Mouse (Mus musculus): ENCODE results near the gene Olfr469. TPM values are rescaled to one million over a fixed set of nuclear protein-coding genes. Genes with fewer than 3 reads are reported as not detected.
"Not testable (repeated sequence)": the region's sequence is repeated elsewhere in the genome, so short reads cannot be mapped to it uniquely, and the experiment has no call there.

Olfr469 gene
- polyA plus RNA-seq (2015; fragmentation: Nextera tagmentation; extraction: Ambion mirVana) = not detected in 2 replicates

DNA sequence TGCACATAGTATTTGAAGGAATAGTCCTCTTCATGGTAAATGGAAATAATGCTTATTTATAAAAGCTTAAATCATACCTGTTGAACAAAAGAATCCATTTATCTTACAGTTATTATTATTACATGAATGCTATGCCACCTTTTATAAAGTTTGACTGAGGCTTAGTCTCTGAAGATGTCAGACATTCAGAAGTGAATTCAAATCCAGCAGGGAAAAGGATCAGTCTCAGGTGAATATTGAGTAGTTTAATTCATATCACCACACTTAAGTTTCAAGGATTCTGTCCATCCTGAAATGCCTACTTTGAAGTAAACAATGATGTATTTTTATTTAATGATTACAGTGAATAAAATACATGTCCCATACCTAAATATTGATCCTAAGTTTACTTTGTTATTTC is at the start of gene Olfr469:
Gene Olfr469 (minus strand): TSS at position 101 of the 400 bp plus-strand sequence.
- not testable (repeated sequence) for H3K9ac ChIP-seq (ENCODE audit: low read depth, low read length); H3K27me3 ChIP-seq (ENCODE audit: control insufficient read depth, insufficient read depth, low read depth, low read length); H3K4me2 ChIP-seq (ENCODE audit: low read depth, low read length); H3K4me1 ChIP-seq (ENCODE audit: control insufficient read depth, low read depth, low read length); ATAC-seq (ENCODE audit: low read depth); H3K36me3 ChIP-seq (ENCODE audit: control insufficient read depth, insufficient read depth); H3K27ac ChIP-seq (ENCODE audit: low read length); H3K9me3 ChIP-seq (replicated peaks; ENCODE audit: control insufficient read depth, low read length); H3K4me3 ChIP-seq (ENCODE audit: low read depth, low read length)

DNA sequence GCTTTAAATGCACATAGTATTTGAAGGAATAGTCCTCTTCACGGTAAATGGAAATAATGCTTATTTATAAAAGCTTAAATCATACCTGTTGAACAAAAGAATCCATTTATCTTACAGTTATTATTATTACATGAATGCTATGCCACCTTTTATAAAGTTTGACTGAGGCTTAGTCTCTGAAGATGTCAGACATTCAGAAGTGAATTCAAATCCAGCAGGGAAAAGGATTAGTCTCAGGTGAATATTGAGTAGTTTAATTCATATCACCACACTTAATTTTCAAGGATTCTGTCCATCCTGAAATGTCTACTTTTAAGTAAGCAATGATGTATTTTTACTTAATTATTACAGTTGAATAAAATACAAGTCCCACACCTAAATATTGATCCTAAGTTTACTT is 22.0 kb upstream of the Olfr469 start, which contains the start of gene Olfr470:
Gene Olfr470 (minus strand): TSS at position 101 of the 400 bp plus-strand sequence.
- not testable (repeated sequence) for H3K9ac ChIP-seq (ENCODE audit: low read depth, low read length)

DNA sequence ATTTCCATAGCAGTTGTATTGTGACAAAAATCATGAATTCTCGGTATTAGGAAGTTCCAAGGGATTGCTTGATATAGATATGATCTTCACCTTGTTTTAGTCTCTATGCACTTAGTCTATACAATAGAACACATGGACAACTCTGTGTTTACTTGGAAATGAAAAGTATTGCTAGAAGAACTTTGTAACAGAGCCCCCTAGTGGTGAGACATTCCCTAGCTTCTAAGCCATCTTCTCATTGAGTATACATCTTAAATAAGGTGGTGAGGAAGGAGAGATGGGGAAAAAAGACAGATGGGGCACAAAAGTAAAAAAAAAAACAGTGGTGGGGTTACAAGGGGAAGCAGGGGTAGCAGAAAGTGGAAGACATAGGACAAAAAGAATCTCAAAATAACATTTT is 16.4 kb upstream of the Olfr469 start:
- ATAC-seq (ENCODE audit: low read depth) = no peak
- H3K27me3 ChIP-seq (ENCODE audit: control insufficient read depth, insufficient read depth, low read depth, low read length) = no peaks in the 10 kb centered on the region
- no peak overlapping the region for H3K4me2 ChIP-seq (ENCODE audit: low read depth, low read length)
- H3K9me3 ChIP-seq (replicated peaks; ENCODE audit: control insufficient read depth, low read length) = no peaks in the 10 kb centered on the region
- WGBS (ENCODE audit: insufficient replicate concordance) = 52% methylated on average over 1 of the region's 1 CpGs
- H3K4me1 ChIP-seq (ENCODE audit: control insufficient read depth, low read depth, low read length) = no peaks in the 10 kb centered on the region
- H3K9ac ChIP-seq (ENCODE audit: low read depth, low read length) = no peak overlapping the region
- no peaks in the 10 kb centered on the region for H3K36me3 ChIP-seq (ENCODE audit: control insufficient read depth, insufficient read depth)
- H3K4me3 ChIP-seq (ENCODE audit: low read depth, low read length) = no peak overlapping the region
- H3K27ac ChIP-seq (ENCODE audit: low read length) = no peak overlapping the region

More for the DNA sequence above, 22.0 kb upstream of the Olfr469 start, which contains the start of gene Olfr470:
- H3K27me3 ChIP-seq (ENCODE audit: control insufficient read depth, insufficient read depth, low read depth, low read length); H3K4me1 ChIP-seq (ENCODE audit: control insufficient read depth, low read depth, low read length); H3K36me3 ChIP-seq (ENCODE audit: control insufficient read depth, insufficient read depth); H3K4me2 ChIP-seq (ENCODE audit: low read depth, low read length); H3K27ac ChIP-seq (ENCODE audit: low read length); H3K9me3 ChIP-seq (replicated peaks; ENCODE audit: control insufficient read depth, low read length); H3K4me3 ChIP-seq (ENCODE audit: low read depth, low read length); ATAC-seq (ENCODE audit: low read depth): not testable (repeated sequence)
- 51% methylated on average over 1 of the region's 1 CpGs for WGBS (ENCODE audit: insufficient replicate concordance)

DNA sequence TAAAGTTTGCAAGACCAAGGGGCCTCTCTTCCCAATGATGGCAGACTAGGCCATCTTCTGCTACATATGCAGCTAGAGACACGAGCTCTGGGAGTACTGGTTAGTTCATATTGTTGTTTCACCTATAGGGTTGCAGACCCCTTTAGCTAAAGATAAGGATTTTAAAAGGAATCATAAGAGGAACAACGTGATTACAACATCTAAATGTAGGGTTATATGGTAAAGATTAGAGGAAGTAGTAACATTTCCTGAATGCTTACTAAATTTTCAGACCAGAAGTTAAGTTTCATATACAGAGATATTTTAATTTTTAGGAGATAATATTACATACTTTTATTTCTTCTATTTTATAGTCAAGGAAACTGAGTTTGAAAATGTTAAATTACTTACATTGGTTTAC is 1.5 kb downstream of the Olfr469 start:
- H3K4me2 ChIP-seq (ENCODE audit: low read depth, low read length); H3K4me1 ChIP-seq (ENCODE audit: control insufficient read depth, low read depth, low read length); H3K27me3 ChIP-seq (ENCODE audit: control insufficient read depth, insufficient read depth, low read depth, low read length); H3K27ac ChIP-seq (ENCODE audit: low read length); ATAC-seq (ENCODE audit: low read depth); H3K9ac ChIP-seq (ENCODE audit: low read depth, low read length); H3K9me3 ChIP-seq (replicated peaks; ENCODE audit: control insufficient read depth, low read length); H3K36me3 ChIP-seq (ENCODE audit: control insufficient read depth, insufficient read depth); H3K4me3 ChIP-seq (ENCODE audit: low read depth, low read length): not testable (repeated sequence)
- WGBS (ENCODE audit: insufficient replicate concordance) = 28% methylated on average over 2 of the region's 2 CpGs

DNA sequence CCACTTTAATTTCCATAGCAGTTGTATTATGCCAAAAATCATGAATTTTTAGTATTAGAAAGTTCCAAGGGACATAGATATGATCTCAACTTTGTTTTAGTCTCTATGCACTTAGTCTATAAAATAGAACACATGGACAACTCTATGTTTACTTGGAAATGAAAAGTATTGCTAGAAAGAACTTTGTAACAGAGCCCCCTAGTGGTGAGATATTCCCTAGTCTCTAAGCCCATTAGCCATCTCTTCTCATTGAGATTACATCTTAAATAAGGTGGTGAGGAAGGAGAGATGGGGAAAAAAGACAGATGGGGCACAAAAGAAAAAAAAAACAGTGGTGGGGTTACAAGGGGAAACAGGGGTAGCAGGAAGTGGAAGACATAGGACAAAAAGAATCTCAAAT is 5.9 kb downstream of the Olfr469 start:
- Histone ChIP-seq H3K4me3 (ENCODE audit: low read depth, low read length) (no peak overlapping the region), H3K27me3 (ENCODE audit: control insufficient read depth, insufficient read depth, low read depth, low read length) (no peaks in the 10 kb centered on the region), H3K9me3 (replicated peaks; ENCODE audit: control insufficient read depth, low read length) (no peaks in the 10 kb centered on the region), H3K4me1 (ENCODE audit: control insufficient read depth, low read depth, low read length) (no peaks in the 10 kb centered on the region), H3K9ac (ENCODE audit: low read depth, low read length) (no peak overlapping the region), H3K27ac (ENCODE audit: low read length) (no peak overlapping the region), H3K36me3 (ENCODE audit: control insufficient read depth, insufficient read depth) (no peaks in the 10 kb centered on the region), H3K4me2 (ENCODE audit: low read depth, low read length) (no peak overlapping the region)
- ATAC-seq (ENCODE audit: low read depth) = no peak

DNA sequence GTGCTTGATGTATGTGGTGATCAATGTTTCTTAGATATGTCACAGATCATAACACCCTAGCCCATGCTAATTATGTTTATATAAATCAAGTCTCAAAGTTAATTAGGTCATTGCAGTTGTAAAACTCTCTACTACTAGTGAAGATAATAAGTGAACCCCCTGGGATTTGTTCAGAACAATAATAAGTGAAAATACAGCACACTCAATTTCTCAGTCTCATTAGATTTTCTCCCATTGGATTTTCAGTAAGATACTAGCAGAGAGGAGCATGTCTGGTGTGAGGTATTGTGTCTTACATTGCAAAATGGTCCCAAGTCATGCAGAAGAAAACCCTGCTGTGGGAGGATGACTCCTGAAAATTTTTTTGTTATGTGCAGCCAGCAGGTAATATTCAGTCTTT is 13.4 kb downstream of the Olfr469 start, which contains the start of gene Olfr467:
Gene Olfr467 (plus strand): TSS at position 301 of the 400 bp plus-strand sequence.
- no peak for ATAC-seq (ENCODE audit: low read depth)
- Histone ChIP-seq H3K4me1 (ENCODE audit: control insufficient read depth, low read depth, low read length) (no peaks in the 10 kb centered on the region), H3K4me3 (ENCODE audit: low read depth, low read length) (no peak within 1 kb of the TSS), H3K4me2 (ENCODE audit: low read depth, low read length) (no peak within 1 kb of the TSS), H3K27ac (ENCODE audit: low read length) (no peak within 1 kb of the TSS), H3K36me3 (ENCODE audit: control insufficient read depth, insufficient read depth) (no peaks in the 10 kb centered on the region), H3K9me3 (replicated peaks; ENCODE audit: control insufficient read depth, low read length) (no peaks in the 10 kb centered on the region), H3K27me3 (ENCODE audit: control insufficient read depth, insufficient read depth, low read depth, low read length) (no peaks in the 10 kb centered on the region), H3K9ac (ENCODE audit: low read depth, low read length) (no peak within 1 kb of the TSS)

DNA sequence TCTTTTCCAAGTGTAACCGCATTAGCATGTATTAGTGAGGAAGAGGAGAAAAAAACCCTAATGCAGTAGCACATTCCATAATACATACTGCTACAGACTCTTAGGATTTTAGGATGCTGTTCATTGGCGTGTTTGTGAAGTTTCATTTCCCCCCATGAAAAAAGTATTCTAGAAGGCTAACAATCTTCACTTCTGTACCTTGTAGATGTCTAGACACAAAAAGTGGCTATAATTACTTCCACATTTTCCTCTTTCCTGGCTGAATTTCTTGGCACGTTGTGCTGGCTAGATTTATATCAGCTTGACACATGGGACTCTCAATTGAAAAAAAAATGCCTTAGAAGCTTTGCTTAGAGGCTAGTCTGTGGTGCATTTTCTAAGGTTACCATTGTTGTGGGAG is 23.2 kb downstream of the Olfr469 start:
- H3K9ac ChIP-seq (ENCODE audit: low read depth, low read length) = no peak overlapping the region
- H3K27ac ChIP-seq (ENCODE audit: low read length) = no peak overlapping the region
- no peaks in the 10 kb centered on the region for H3K36me3 ChIP-seq (ENCODE audit: control insufficient read depth, insufficient read depth)
- H3K4me2 ChIP-seq (ENCODE audit: low read depth, low read length) = no peak overlapping the region
- H3K27me3 ChIP-seq (ENCODE audit: control insufficient read depth, insufficient read depth, low read depth, low read length) = no peaks in the 10 kb centered on the region
- H3K4me1 ChIP-seq (ENCODE audit: control insufficient read depth, low read depth, low read length) = no peaks in the 10 kb centered on the region
- H3K9me3 ChIP-seq (replicated peaks; ENCODE audit: control insufficient read depth, low read length) = no peaks in the 10 kb centered on the region
- 48% methylated on average over 3 of the region's 3 CpGs for WGBS (ENCODE audit: insufficient replicate concordance)
- no peak overlapping the region for H3K4me3 ChIP-seq (ENCODE audit: low read depth, low read length)
- ATAC-seq (ENCODE audit: low read depth) = no peak

DNA sequence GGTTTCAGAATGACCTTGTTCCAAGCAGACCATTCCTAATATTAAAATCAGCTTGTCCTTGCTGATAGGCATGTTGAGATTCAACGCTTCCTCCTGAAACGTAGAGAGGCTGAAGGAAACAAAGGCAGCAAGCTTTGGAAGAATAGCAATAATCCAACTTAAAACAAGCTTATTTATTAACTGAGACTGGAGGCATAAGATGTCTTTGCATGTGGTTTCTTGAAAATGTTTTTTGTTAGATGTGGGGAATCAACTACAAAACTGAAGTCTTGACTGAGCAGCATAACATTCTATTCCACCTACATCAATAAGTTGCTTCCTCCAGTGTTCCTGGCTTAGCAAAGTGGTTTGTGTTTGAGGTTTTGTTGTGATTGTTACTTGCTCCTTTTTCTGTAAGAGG is 24.2 kb downstream of the Olfr469 start, which contains the start of gene Ovch2:
Gene Ovch2 (minus strand): TSS at position 101 of the 400 bp plus-strand sequence.
- no peaks in the 10 kb centered on the region for H3K27me3 ChIP-seq (ENCODE audit: control insufficient read depth, insufficient read depth, low read depth, low read length)
- no peaks in the 10 kb centered on the region for H3K4me1 ChIP-seq (ENCODE audit: control insufficient read depth, low read depth, low read length)
- no peak within 1 kb of the TSS for H3K9ac ChIP-seq (ENCODE audit: low read depth, low read length)
- no peak within 1 kb of the TSS for H3K4me2 ChIP-seq (ENCODE audit: low read depth, low read length)
- H3K4me3 ChIP-seq (ENCODE audit: low read depth, low read length) = no peak within 1 kb of the TSS
- no peaks in the 10 kb centered on the region for H3K9me3 ChIP-seq (replicated peaks; ENCODE audit: control insufficient read depth, low read length)
- WGBS (ENCODE audit: insufficient replicate concordance) = 66% methylated on average over 2 of the region's 2 CpGs
- H3K27ac ChIP-seq (ENCODE audit: low read length) = no peak within 1 kb of the TSS
- no peaks in the 10 kb centered on the region for H3K36me3 ChIP-seq (ENCODE audit: control insufficient read depth, insufficient read depth)
- ATAC-seq (ENCODE audit: low read depth) = no peak

DNA sequence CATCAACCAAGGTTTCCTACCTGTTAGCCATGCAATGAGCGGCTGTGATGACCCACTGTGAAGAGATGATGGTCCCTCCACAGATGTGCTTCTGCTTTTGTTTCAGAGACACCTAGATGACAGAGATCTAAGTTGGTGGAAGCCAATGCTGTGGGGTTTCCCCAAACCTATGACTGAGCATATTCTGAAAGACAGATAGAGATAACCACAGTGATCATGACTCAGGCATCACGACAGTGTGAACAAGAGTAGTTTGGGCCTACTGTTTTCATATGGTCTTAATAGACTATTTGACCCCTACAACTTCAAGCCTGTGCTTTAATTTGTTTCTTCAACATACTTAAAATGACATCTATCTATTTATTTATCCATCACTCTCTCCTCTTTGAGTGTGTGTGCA is 28.8 kb downstream of the Olfr469 start:
- Histone ChIP-seq H3K27me3 (ENCODE audit: control insufficient read depth, insufficient read depth, low read depth, low read length) (no peaks in the 10 kb centered on the region), H3K4me2 (ENCODE audit: low read depth, low read length) (no peak overlapping the region), H3K9ac (ENCODE audit: low read depth, low read length) (no peak overlapping the region), H3K9me3 (replicated peaks; ENCODE audit: control insufficient read depth, low read length) (no peaks in the 10 kb centered on the region), H3K27ac (ENCODE audit: low read length) (no peak overlapping the region), H3K36me3 (ENCODE audit: control insufficient read depth, insufficient read depth) (no peaks in the 10 kb centered on the region), H3K4me1 (ENCODE audit: control insufficient read depth, low read depth, low read length) (no peaks in the 10 kb centered on the region), H3K4me3 (ENCODE audit: low read depth, low read length) (no peak overlapping the region)
- ATAC-seq (ENCODE audit: low read depth) = no peak
- WGBS (ENCODE audit: insufficient replicate concordance) = 45% methylated on average over 2 of the region's 2 CpGs
